Mouse (Mus musculus) forebrain, postnatal 0 days (tissue): ENCODE data around the gene Trim24. TPM values are rescaled to one million over a fixed set of nuclear protein-coding genes. Genes with fewer than 3 reads are reported as not detected.
"Not testable (repeated sequence)": the region's sequence is repeated elsewhere in the genome, so short reads cannot be mapped to it uniquely, and the experiment has no call there.

Experiments
- ATAC-seq: fragments of 200-750 bp; cut with Nextera tagmentation; 2 replicates; pipeline ENCODE4 v1.8.0; 2017; ENCODE audit warnings: mild to moderate bottlenecking, moderate library complexity
- DNase-seq: peaks from one replicate; pipeline ENCODE4 v3.0.0-alpha.2; 2015
- H3K27ac ChIP-seq: fragments of 300-500 bp; sonication (generic); 2 replicates; pipeline ENCODE4 v1.5.1; 2014; ENCODE audit warnings: low read depth, mild to moderate bottlenecking, antibody characterized with exemption, low read length, moderate library complexity, mixed read lengths
- H3K27me3 ChIP-seq: fragments of 300-500 bp; sonication (generic); 2 replicates; pipeline ENCODE4 v1.6.1; 2014; ENCODE audit warnings: mild to moderate bottlenecking, low read length, mixed read lengths; ENCODE audit not compliant: insufficient read depth
- H3K36me3 ChIP-seq: fragments of 300-500 bp; sonication (generic); 2 replicates; pipeline ENCODE4 v1.6.1; 2014; ENCODE audit warnings: mild to moderate bottlenecking, moderate library complexity; ENCODE audit not compliant: insufficient read depth
- H3K4me1 ChIP-seq: fragments of 300-500 bp; sonication (generic); 2 replicates; pipeline ENCODE4 v1.6.1; 2014; ENCODE audit warnings: antibody characterized with exemption; ENCODE audit not compliant: insufficient read depth
- H3K4me2 ChIP-seq: fragments of 300-500 bp; sonication (generic); 2 replicates; pipeline ENCODE4 v1.6.1; 2014; ENCODE audit warnings: low read depth, mild to moderate bottlenecking, moderate library complexity
- H3K4me3 ChIP-seq: fragments of 300-500 bp; sonication (generic); 2 replicates; pipeline ENCODE4 v1.5.1; 2014; ENCODE audit warnings: low read depth, low read length, mixed read lengths
- H3K9ac ChIP-seq: fragments of 300-500 bp; sonication (generic); 2 replicates; pipeline ENCODE4 v1.6.1; 2014; ENCODE audit warnings: mild to moderate bottlenecking
- H3K9me3 ChIP-seq: fragments of 300-500 bp; sonication (generic); 2 replicates; pipeline ENCODE4 v1.6.1; 2016; ENCODE audit warnings: low read length
- CTCF ChIP-seq: sonication (generic); IDR thresholded peaks from 2 replicates; pipeline ENCODE4 v1.5.1; 2016; ENCODE audit warnings: antibody characterized with exemption, control low read depth, low read depth
- WGBS: fragments of 180-500 bp; shearing (Covaris S2); extraction: QIAGEN DNeasy Blood & Tissue Kit; methylation state at CpG from one replicate; pipeline ENCODE4 v1.1.7; 2014; 5-methylcytosine and 5-hydroxymethylcytosine counted together
- polyA plus RNA-seq: library from polyadenylated mRNA; unstranded; fragments of >200 nt; fragmentation: Nextera tagmentation; extraction: Ambion mirVana; gene quantifications from 2 replicates; pipeline ENCODE4 v1.2.1, GENCODE M21; 2015
- total RNA-seq: library from RNA; depleted of rRNA; stranded (reverse); fragments of >200 nt; gene quantifications from 2 replicates; pipeline ENCODE4 v1.2.3, GENCODE M21; 2014; rRNA removed

Gene Trim24
- 55.9 and 70.5 TPM in 2 replicates for total RNA-seq
- 10.9 and 13.0 TPM in 2 replicates for polyA plus RNA-seq

GRCm38 (mm10) chr6:37870245-37871136 is at the start of gene Trim24:
Gene Trim24, plus strand, starts transcription at chr6:37870811.
- Histone ChIP-seq H3K9ac (peak within 1 kb of the TSS; percentile 94), H3K27me3 (no peaks in the 10 kb centered on the region), H3K4me3 (peak within 1 kb of the TSS; percentile 94), H3K4me2 (peak within 1 kb of the TSS; percentile 42), H3K9me3 (peaks cover 26% of the 10 kb centered on the region), H3K36me3 (no peaks in the 10 kb centered on the region), H3K27ac (peak within 1 kb of the TSS; percentile 99), H3K4me1 (no peaks in the 10 kb centered on the region)
- TF ChIP-seq CTCF = peak; percentile 46
- DNase-seq (peak; percentile 99), ATAC-seq (peak; percentile 96)
- WGBS = 3% methylated on average over 87 of the region's 89 CpGs

- Histone ChIP-seq H3K9me3 (no peaks in the 10 kb centered on the region), H3K36me3 (no peaks in the 10 kb centered on the region), H3K9ac (no peak overlapping the region), H3K27ac (no peak overlapping the region), H3K27me3 (no peaks in the 10 kb centered on the region), H3K4me2 (no peak overlapping the region), H3K4me3 (no peak overlapping the region), H3K4me1 (no peaks in the 10 kb centered on the region)
- no peak for TF ChIP-seq CTCF
- DNase-seq (no peak), ATAC-seq (no peak)
- WGBS = 87% methylated on average over 6 of the region's 6 CpGs
These were observed 49.0 kb upstream of the Trim24 start for GRCm38 (mm10) chr6:37821531-37822051.

GRCm38 (mm10) chr6:37822390-37822789 is 48.2 kb upstream of the Trim24 start:
- 95% methylated on average over 2 of the region's 2 CpGs for WGBS
- Histone ChIP-seq H3K9ac (no peak overlapping the region), H3K4me1 (no peaks in the 10 kb centered on the region), H3K36me3 (no peaks in the 10 kb centered on the region), H3K4me2 (no peak overlapping the region), H3K9me3 (no peaks in the 10 kb centered on the region), H3K27me3 (no peaks in the 10 kb centered on the region), H3K4me3 (no peak overlapping the region), H3K27ac (no peak overlapping the region)
- ATAC-seq (no peak), DNase-seq (no peak)
- no peak for TF ChIP-seq CTCF

GRCm38 (mm10) chr6:37823731-37824130 is 46.9 kb upstream of the Trim24 start:
- DNase-seq (no peak), ATAC-seq (no peak)
- 87% methylated on average over 4 of the region's 4 CpGs for WGBS
- Histone ChIP-seq H3K27me3 (no peaks in the 10 kb centered on the region), H3K27ac (no peak overlapping the region), H3K4me2 (no peak overlapping the region), H3K9me3 (no peaks in the 10 kb centered on the region), H3K9ac (no peak overlapping the region), H3K4me1 (no peaks in the 10 kb centered on the region), H3K36me3 (no peaks in the 10 kb centered on the region), H3K4me3 (no peak overlapping the region)
- no peak for TF ChIP-seq CTCF

- 87% methylated on average over 7 of the region's 7 CpGs for WGBS
- H3K4me2 ChIP-seq, ATAC-seq, H3K4me3 ChIP-seq, H3K9me3 ChIP-seq, H3K36me3 ChIP-seq, H3K4me1 ChIP-seq, H3K9ac ChIP-seq, DNase-seq, H3K27me3 ChIP-seq, H3K27ac ChIP-seq: not testable (repeated sequence)
These were observed 45.1 kb upstream of the Trim24 start for GRCm38 (mm10) chr6:37825331-37826115.

GRCm38 (mm10) chr6:37828955-37829354 is 41.7 kb upstream of the Trim24 start:
- H3K4me1 ChIP-seq = no peaks in the 10 kb centered on the region
- H3K9me3 ChIP-seq = no peaks in the 10 kb centered on the region
- TF ChIP-seq CTCF = no peak
- H3K36me3 ChIP-seq = no peaks in the 10 kb centered on the region
- WGBS = 88% methylated on average over 3 of the region's 3 CpGs
- ATAC-seq = no peak
- no peak overlapping the region for H3K27ac ChIP-seq
- no peak overlapping the region for H3K4me3 ChIP-seq
- no peak overlapping the region for H3K9ac ChIP-seq
- H3K27me3 ChIP-seq = no peaks in the 10 kb centered on the region
- DNase-seq = no peak
- H3K4me2 ChIP-seq = no peak overlapping the region

- TF ChIP-seq CTCF = no peak
- Histone ChIP-seq H3K36me3 (no peaks in the 10 kb centered on the region), H3K4me2 (no peak overlapping the region), H3K27ac (no peak overlapping the region), H3K9ac (no peak overlapping the region), H3K27me3 (no peaks in the 10 kb centered on the region), H3K9me3 (no peaks in the 10 kb centered on the region), H3K4me3 (no peak overlapping the region), H3K4me1 (no peaks in the 10 kb centered on the region)
- ATAC-seq = no peak
- no peak for DNase-seq
These were observed 41.0 kb upstream of the Trim24 start for GRCm38 (mm10) chr6:37829631-37830030.
